Mouse (Mus musculus) hindbrain, embryonic 14.5 days (tissue): Measurements from ENCODE around the gene Clip3. TPM values are rescaled to one million over a fixed set of nuclear protein-coding genes. Genes with fewer than 3 reads are reported as not detected.

Experiments
- ATAC-seq: fragments of 200-750 bp; cut with Nextera tagmentation; 2 replicates; pipeline ENCODE4 v1.8.0; 2017; ENCODE audit warnings: moderate number of reproducible peaks, mild to moderate bottlenecking, moderate TSS enrichment, moderate library complexity; ENCODE audit not compliant: low FRiP score
- DNase-seq: peaks from one replicate; pipeline ENCODE4 v3.0.0-alpha.2; 2015; ENCODE audit warnings: low spot score
- H3K27ac ChIP-seq: fragments of 300-500 bp; sonication (generic); 2 replicates; pipeline ENCODE4 v1.5.1; 2014; ENCODE audit warnings: mild to moderate bottlenecking, moderate library complexity
- H3K27me3 ChIP-seq: fragments of 300-500 bp; sonication (generic); 2 replicates; pipeline ENCODE4 v1.6.1; 2014; ENCODE audit warnings: mild to moderate bottlenecking, low read length, mixed read lengths; ENCODE audit not compliant: control insufficient read depth, insufficient read depth
- H3K36me3 ChIP-seq: fragments of 300-500 bp; sonication (generic); replicated peaks from 2 replicates; pipeline ENCODE4 v1.6.1; 2014; ENCODE audit not compliant: control insufficient read depth, insufficient read depth
- H3K4me1 ChIP-seq: fragments of 300-500 bp; sonication (generic); replicated peaks from 2 replicates; pipeline ENCODE4 v1.6.1; 2014; ENCODE audit warnings: antibody characterized with exemption, low read length, mixed read lengths; ENCODE audit not compliant: control insufficient read depth, insufficient read depth
- H3K4me2 ChIP-seq: fragments of 300-500 bp; sonication (generic); replicated peaks from 2 replicates; pipeline ENCODE4 v1.6.1; 2014; ENCODE audit warnings: mild to moderate bottlenecking, moderate library complexity
- H3K4me3 ChIP-seq: fragments of 300-500 bp; sonication (generic); replicated peaks from 2 replicates; pipeline ENCODE4 v1.5.1; 2014; ENCODE audit warnings: mild to moderate bottlenecking, low read length
- H3K9ac ChIP-seq: fragments of 300-500 bp; sonication (generic); 2 replicates; pipeline ENCODE4 v1.6.1; 2014
- H3K9me3 ChIP-seq: fragments of 300-500 bp; sonication (generic); 2 replicates; pipeline ENCODE4 v1.6.1; 2016; ENCODE audit warnings: low read length; ENCODE audit not compliant: control insufficient read depth
- WGBS: fragments of 180-500 bp; shearing (Covaris S2); extraction: QIAGEN DNeasy Blood & Tissue Kit; methylation state at CpG from one replicate; pipeline ENCODE4 v1.1.7; 2014; 5-methylcytosine and 5-hydroxymethylcytosine counted together
- polyA plus RNA-seq: library from polyadenylated mRNA; unstranded; fragments of >200 nt; fragmentation: Nextera tagmentation; extraction: Ambion mirVana; gene quantifications from 2 replicates; pipeline ENCODE4 v1.2.1, GENCODE M21; 2014

Gene Clip3
- polyA plus RNA-seq, 1 experiment from 2014 or later, result 123 TPM

DNA sequence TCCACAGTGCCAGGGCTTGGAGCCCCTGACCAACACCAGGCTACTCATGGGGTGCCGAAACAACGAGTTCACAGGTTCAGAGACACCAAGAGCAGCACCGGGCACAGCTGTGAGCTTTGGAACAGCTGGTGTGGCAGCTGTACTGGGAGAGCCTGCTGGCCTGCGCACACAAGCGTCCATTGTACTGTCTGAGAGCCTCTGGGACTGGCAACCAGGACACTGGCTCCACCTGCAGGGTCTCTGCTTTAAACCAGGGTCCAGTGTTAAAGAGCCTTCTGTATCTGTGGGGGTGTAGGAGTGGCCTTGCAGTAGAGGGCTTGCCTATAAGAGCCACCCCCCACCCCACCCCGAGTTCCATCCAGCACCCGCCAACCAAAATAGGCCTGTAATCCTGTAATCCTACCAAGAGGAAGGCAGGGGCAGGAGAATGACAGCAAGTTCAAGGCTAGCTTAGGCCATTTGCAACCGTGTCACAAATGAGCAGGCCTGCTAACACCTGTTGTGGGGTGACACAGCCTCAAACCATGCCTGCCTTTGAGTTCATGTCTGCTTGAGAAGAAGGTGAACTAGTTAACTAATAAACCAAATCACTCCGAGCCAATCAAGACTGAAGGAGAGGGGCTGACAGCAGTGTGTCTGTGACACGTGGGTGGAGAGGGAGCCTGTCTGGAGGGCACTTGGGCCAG is 1.7 kb upstream of the Clip3 start:
- DNase-seq (no peak), ATAC-seq (0 out of 2 replicates have a peak, but pooled peaks have one; percentile 28)
- H3K4me2 ChIP-seq, result no peak overlapping the region
- peaks cover 25% of the 10 kb centered on the region for H3K4me1 ChIP-seq
- no peak overlapping the region for H3K9ac ChIP-seq
- WGBS, result 52% methylated on average over 10 of the region's 10 CpGs
- H3K27ac ChIP-seq, result no peak overlapping the region
- H3K27me3 ChIP-seq, result no peaks in the 10 kb centered on the region
- H3K36me3 ChIP-seq, result peaks cover 9% of the 10 kb centered on the region
- no peak overlapping the region for H3K4me3 ChIP-seq
- no peaks in the 10 kb centered on the region for H3K9me3 ChIP-seq

DNA sequence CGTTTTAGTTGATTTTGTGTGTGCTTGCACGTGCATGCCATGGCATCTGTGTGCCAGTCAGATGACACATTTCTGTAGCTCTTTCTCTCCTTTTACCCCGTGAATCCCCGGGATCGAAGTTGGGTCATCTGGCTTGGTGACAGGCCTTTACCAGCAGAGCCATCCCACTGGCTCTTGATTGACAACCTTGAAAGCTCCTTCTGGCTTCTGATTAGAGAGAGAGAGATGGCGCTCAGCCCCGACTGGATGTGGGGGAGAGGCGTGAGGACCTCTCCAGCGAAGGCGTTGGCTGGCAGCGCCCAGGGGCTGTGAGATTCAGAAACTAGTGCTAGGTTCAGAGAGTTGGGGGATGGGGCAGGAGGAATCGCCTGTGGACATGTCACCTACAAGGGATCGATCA is 2.3 kb downstream of the Clip3 start:
- H3K4me2 ChIP-seq, result no peak overlapping the region; the same call in 1 of the 2 replicates
- no peak for DNase-seq
- H3K9me3 ChIP-seq, result no peaks in the 10 kb centered on the region
- no peak overlapping the region for H3K9ac ChIP-seq
- peaks cover 25% of the 10 kb centered on the region for H3K4me1 ChIP-seq
- no peak for ATAC-seq
- peaks cover 48% of the 10 kb centered on the region for H3K36me3 ChIP-seq
- no peaks in the 10 kb centered on the region for H3K27me3 ChIP-seq
- 72% methylated on average over 13 of the region's 13 CpGs for WGBS
- no peak overlapping the region for H3K27ac ChIP-seq
- H3K4me3 ChIP-seq, result no peak overlapping the region

- 94% methylated on average over 5 of the region's 5 CpGs for WGBS
- Histone ChIP-seq H3K4me3 (no peak overlapping the region), H3K27ac (no peak overlapping the region), H3K27me3 (no peaks in the 10 kb centered on the region), H3K4me1 (peaks cover 25% of the 10 kb centered on the region), H3K36me3 (peaks cover 53% of the 10 kb centered on the region), H3K9me3 (no peaks in the 10 kb centered on the region), H3K9ac (no peak overlapping the region), H3K4me2 (no peak overlapping the region)
- no peak for ATAC-seq
- no peak for DNase-seq
These were observed 2.8 kb downstream of the Clip3 start for GRCm38 (mm10) chr7:30294296-30294695.

DNA sequence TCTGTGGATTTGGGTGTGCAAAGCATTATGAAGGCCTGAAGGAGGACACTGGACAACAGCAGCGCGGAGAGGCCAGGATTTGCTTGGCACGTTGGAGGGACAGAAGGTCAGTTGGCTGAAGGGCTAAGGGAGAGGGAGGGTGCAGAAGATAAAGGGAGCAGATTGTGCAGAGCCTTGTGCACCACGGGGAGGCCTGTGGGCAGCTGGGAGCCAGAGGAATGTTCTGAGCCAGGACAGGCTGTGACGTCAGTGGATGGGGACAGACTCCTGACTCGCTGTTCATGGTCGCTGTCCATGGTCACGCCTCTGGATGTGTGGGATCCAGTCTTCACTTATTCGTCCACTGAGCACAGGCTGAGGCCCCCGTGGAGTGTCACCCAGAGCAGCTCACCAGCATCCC is 3.6 kb downstream of the Clip3 start:
- H3K9ac ChIP-seq, result no peak overlapping the region

GRCm38 (mm10) chr7:30296816-30297215 is 5.3 kb downstream of the Clip3 start:
- peaks cover 76% of the 10 kb centered on the region for H3K36me3 ChIP-seq
- DNase-seq (no peak), ATAC-seq (no peak)
- WGBS, result 96% methylated on average over 15 of the region's 15 CpGs
- H3K4me3 ChIP-seq, result no peak overlapping the region
- H3K4me2 ChIP-seq, result no peak overlapping the region
- no peak overlapping the region for H3K9ac ChIP-seq
- no peaks in the 10 kb centered on the region for H3K27me3 ChIP-seq
- no peak overlapping the region for H3K27ac ChIP-seq
- no peaks in the 10 kb centered on the region for H3K9me3 ChIP-seq
- H3K4me1 ChIP-seq, result peaks cover 20% of the 10 kb centered on the region

More for the DNA sequence above, 3.6 kb downstream of the Clip3 start:
- Histone ChIP-seq H3K4me2 (no peak overlapping the region), H3K27ac (no peak overlapping the region), H3K4me3 (no peak overlapping the region), H3K27me3 (no peaks in the 10 kb centered on the region), H3K9me3 (no peaks in the 10 kb centered on the region), H3K36me3 (peaks cover 61% of the 10 kb centered on the region), H3K4me1 (peaks cover 25% of the 10 kb centered on the region)
- WGBS, result 74% methylated on average over 10 of the region's 10 CpGs
- no peak for DNase-seq
- no peak for ATAC-seq

- H3K27ac ChIP-seq, result no peak overlapping the region
- no peak overlapping the region for H3K4me3 ChIP-seq
- no peaks in the 10 kb centered on the region for H3K9me3 ChIP-seq
- ATAC-seq, result no peak
- no peak overlapping the region for H3K9ac ChIP-seq
- DNase-seq, result no peak
- no peaks in the 10 kb centered on the region for H3K27me3 ChIP-seq
- 85% methylated on average over 16 of the region's 16 CpGs for WGBS
- no peak overlapping the region for H3K4me2 ChIP-seq
- peaks cover 19% of the 10 kb centered on the region for H3K4me1 ChIP-seq
- H3K36me3 ChIP-seq, result peaks cover 80% of the 10 kb centered on the region
These were observed 5.7 kb downstream of the Clip3 start for GRCm38 (mm10) chr7:30297266-30297665.

- Histone ChIP-seq H3K27ac (no peak overlapping the region), H3K4me3 (no peak overlapping the region), H3K27me3 (no peaks in the 10 kb centered on the region), H3K9me3 (no peaks in the 10 kb centered on the region), H3K4me2 (no peak overlapping the region), H3K4me1 (no peaks in the 10 kb centered on the region), H3K9ac (no peak overlapping the region), H3K36me3 (peaks cover 88% of the 10 kb centered on the region)
- no peak for DNase-seq
- ATAC-seq, result no peak
- WGBS, result 52% methylated on average over 3 of the region's 3 CpGs
These were observed 9.4 kb downstream of the Clip3 start for GRCm38 (mm10) chr7:30300914-30301313.

DNA sequence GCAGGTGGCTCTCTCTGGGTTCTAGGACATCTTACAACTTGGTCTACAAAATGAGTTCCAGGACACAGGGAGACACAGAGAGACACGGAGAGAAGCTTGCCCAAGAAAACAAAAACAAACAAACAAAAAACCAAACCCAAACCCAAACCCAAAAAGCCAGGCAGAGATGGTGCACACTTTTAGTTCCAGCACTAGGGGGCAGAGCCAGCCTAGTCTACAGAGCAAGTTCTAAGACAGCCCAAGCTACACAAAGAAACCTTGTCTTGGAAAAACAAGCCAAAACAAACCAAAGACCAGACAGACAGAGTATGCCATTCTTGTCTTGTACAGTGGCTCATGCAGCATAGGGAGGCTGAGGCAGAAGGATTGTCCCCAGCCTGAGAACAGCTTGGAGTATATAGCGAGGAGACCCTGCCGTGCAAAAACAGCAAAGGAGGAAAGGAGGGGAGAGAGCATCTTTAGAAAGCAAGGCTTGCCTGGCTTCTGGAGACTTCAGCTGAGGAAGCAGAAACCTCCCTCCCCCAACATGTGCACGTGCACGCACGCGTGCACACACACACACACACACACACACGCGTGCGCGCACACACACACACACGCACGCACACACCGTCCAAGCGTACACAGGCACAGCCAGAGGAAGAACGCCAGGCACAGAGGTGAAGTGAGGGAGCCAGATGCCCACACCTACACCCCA is 14.7 kb downstream of the Clip3 start:
- H3K4me1 ChIP-seq, result peaks cover 17% of the 10 kb centered on the region
- peaks cover 52% of the 10 kb centered on the region for H3K36me3 ChIP-seq
- H3K27me3 ChIP-seq, result no peaks in the 10 kb centered on the region
- no peak overlapping the region for H3K9ac ChIP-seq
- H3K27ac ChIP-seq, result no peak overlapping the region
- DNase-seq, result no peak
- WGBS, result 95% methylated on average over 13 of the region's 16 CpGs
- no peaks in the 10 kb centered on the region for H3K9me3 ChIP-seq
- H3K4me2 ChIP-seq, result no peak overlapping the region
- ATAC-seq, result no peak
- H3K4me3 ChIP-seq, result no peak overlapping the region

- Histone ChIP-seq H3K4me2 (peak within 1 kb of the TSS; percentile 83), H3K9me3 (no peaks in the 10 kb centered on the region), H3K4me1 (peaks cover 17% of the 10 kb centered on the region), H3K9ac (peak within 1 kb of the TSS; percentile 73), H3K27ac (peak within 1 kb of the TSS; percentile 83), H3K36me3 (peaks cover 41% of the 10 kb centered on the region), H3K4me3 (peak within 1 kb of the TSS; percentile 55), H3K27me3 (no peaks in the 10 kb centered on the region)
- ATAC-seq (peak; percentile 99), DNase-seq (peak; percentile 95)
- WGBS, result 5% methylated on average over 27 of the region's 27 CpGs
These were observed 16.8 kb downstream of the Clip3 start, which contains the start of gene Alkbh6 for GRCm38 (mm10) chr7:30308076-30309005. Alkbh6 (plus strand) TSS chr7:30308717.
